Mouse (Mus musculus) right cerebral cortex, adult 2 months (tissue): ENCODE measurements around the gene Ggact.
A peak's percentile ranks its signal among the peaks of the same experiment; 100 is the strongest.

Experiments used
- DNase-seq, 2 experiments: peaks; one replicate each; pipeline ENCODE4 v3.0.0; 2021 to 2022; ENCODE audit warnings: low spot score in 2 of 2

The Ggact gene

DNA sequence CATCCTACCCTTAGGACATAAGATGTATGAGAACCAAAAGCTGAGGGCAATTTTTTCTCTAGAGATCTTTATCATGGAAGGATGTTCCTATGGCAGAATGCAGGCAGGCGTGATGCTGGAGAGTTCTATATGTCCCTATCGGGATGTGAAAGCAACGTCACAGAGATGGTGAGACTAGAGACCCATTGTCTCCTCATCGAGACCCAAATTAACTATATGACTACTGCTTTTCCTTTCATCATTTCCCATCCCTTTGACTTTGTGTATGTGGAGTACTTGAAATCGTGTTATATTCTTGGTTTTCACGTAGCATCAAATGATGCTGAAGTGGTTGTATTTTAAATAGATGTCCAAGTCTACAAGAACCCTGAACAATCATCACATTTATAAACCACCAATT lies at the start of gene Ggact:
Ggact (minus strand) TSS at position 101 of the 400 bp plus-strand sequence.
- no peak for DNase-seq

DNA sequence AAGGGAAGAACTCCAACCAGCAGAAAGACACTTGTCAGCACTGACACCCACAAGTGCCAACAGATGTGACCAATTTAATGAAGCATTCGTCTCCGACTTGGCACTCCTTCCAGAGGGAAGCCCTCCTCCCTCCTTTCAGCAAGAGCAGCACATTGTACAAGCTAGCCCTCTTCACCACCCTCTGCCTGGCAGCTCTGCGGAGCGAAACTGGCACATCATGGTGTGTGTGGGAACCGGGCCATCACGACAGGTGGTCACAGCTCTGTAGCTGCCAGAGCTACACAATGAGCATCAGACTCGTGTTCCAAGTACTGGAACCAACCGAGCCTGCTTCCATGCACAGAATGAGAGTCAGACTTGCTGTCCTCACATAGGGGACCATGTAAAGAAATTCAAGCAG lies 44.4 kb upstream of the Ggact start:
- DNase-seq, result peak; percentile 84 to 85

DNA sequence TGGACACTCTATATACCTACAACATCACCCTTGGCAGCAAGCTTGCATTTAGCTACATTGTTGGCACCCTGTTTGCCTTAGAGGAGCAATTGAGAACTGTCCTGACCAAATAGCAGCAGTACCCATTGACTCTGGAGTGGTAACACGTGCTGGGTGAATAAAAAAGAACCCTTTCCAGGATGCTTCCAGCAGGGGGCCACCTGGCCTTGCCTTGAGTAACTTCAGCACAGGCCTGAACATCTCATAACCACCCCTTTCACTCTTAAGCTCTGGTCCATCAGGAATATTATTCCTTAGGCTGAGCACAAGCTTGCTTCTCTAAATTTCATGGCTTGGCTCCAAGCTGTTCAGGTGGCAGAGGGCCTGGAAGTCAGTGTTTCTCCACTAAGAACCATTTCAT lies 39.8 kb upstream of the Ggact start:
- peak; percentile 75 to 80 for DNase-seq

DNA sequence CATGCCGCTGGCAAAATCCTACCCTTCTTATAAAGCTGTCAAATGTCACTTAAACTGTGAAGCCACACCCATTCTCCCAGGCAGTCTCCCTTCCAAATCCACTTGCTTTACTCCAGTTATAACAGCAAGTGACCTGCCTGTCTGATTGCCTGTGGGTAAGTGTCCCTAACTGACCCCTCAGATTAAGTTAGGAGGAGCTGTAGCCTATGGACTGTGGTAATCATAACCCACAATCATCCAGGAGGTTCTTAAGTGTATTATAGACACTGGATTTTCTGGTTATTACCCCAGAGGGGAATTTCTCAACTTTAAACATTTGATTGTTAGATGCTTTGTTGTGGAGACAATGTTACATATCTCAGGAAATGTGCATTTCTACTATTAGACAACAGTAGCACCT lies 39.0 kb upstream of the Ggact start:
- no peak for DNase-seq

DNA sequence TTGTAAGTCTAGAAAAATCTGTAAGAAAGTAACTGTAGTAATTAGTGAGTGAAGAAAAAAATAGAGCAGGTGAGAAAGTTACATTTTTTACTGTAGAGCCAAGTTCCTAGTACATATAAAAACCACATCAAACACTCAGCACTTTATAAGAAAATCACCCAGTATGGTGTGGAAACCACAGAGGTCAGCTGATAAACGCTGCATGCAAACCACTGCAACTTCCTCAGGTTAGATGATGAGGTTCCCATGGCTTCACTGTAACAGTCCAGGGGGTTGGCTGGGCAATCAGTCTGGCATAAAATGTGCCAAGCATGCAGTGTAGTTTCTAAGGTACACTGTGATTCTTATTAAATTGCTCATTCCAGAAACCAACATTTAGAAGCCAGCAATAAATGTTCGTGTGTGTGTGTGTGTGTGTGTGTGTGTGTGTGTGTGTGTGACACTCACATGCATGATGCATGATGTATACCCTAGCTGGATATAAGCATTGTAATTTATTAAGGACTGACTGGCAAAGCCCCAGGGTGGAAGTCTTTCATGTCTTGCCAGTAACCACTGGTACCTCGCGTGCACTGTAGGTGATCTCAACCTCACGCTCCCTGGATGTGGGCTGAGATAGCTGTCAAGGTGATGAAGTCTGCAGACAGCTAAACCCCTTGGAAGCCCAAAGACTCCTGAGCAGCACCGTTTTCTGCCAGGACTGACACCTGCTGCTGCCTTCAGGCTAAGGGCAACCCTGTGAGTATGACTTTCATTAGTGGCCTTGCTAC lies 38.3 kb upstream of the Ggact start:
- DNase-seq, result no peak

DNA sequence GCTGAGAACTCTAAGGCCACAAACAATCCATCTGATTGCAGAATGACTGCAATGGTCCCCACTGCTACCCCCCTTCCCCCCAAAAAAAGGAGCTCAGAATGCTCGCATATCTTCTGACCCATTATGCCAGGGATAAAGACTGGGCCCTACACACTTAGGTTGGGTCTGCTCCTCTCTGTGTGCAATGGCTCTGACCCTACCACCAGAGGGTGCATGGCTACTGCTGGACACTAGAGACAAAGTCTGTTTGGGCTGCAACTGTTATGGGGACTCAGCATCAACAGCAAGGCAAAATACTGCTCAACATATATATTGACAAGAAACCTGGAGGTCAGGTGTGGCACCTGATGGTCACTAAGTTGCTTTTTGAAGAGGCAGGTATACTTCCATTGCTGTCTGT lies 37.4 kb upstream of the Ggact start:
- DNase-seq, result no peak

DNA sequence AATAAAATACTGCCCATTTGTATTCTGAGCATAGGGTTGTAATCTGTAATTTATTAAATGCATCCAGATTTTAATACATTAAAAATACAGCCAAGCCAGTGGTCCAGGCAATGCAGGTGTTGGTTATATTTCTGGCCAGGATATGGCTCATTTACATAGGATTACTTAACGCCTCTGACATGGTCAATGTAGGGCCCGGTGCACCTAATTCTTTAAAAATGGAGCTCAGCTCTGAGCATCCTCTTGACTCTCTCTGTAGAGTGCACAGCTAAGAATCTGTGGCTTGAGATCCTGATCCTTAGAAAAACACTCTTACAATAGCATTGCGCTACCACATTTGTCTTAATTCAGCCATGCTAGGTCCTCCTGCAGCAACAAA lies 29.9 kb upstream of the Ggact start:
- DNase-seq, result no peak

DNA sequence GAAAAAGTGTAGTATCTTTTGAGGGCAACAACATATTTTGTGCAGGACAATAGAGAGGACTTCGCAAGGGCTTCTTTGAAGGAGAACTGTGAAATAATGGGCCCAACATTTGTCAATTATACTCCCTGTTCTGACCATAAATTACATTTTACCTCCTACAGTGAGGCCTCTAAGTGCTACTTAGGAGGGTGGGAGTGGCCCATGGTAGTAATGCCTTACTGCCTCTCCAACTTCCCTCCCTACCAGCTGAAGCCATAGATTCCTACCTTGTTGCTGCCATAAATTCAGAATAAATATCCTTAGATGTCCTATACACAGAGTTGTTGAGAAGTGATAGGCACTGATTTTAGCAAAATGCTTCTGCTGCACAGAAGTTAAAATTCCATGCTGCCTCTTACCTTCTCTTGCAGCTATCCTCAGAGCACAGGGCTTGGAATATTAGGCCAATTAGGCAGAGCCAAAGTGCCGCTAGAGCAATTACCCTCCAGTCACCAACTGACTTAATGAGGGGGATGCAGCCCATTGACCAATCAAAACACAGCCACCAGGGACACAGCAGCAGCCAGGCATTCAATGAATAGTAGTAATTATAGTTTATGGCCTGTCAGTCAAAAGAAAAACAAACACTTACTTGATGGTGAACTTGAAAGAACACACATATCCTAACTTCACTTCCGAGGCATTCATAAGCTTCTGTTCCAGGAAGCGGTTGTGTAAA lies 29.4 kb upstream of the Ggact start:
- no peak for DNase-seq

DNA sequence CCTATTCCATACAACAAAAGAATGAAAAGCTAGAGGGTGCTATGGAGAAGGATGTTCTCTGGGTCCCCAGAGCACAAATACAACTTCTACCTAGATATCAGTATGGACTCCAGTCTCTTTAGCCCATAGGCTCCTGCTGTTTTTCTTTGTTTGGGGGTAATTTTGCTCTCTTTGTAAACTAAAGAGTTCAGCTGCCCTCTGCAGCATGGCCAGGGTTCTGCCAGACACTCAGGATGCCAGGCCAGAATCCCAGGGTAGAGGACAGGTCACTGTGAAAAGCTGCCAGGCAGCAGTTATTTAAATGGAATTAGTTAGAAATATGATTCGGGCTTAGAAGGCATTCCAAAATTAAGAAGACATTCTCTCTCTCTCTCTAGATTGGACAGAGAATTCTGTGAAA lies 22.9 kb upstream of the Ggact start:
- no peak for DNase-seq

DNA sequence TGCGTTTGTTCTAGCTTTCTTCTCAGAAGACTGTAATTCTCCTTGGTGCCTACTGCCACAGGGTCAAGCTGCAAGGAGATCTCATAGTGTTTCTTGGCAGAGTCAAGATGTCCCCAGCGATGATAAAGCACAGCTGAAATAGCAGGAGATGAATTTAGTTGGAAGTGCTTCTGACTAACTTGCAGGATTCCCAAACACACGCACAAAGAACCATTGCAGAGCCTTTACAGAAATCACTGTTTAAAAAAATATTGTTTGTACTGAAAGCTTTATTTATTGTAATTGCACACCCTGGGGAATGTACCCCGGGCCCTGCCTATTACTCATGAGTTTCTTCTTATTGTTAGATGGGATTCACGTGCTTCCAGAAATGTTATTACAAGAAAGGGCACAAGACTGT lies 6.5 kb upstream of the Ggact start:
- DNase-seq, result no peak

DNA sequence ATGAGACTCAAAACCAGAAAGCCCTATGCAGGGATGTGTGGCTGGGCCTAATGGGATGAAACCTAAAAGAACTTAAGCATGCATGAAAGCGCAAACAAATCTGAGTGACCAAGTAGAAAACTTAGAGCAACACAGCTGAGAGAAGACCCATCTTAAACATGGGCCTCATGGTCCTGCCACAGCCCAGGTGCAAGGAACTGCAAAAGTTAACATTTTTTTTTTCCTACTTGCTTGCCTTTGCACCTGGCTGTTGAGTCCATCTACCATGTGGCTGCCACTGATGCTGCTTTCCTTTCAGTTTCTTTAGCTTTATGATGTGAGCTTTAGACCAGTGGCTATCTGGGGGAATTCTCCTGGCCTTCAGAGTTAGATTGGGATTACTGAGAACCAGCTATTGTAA lies 4.1 kb upstream of the Ggact start:
- DNase-seq, result no peak

DNA sequence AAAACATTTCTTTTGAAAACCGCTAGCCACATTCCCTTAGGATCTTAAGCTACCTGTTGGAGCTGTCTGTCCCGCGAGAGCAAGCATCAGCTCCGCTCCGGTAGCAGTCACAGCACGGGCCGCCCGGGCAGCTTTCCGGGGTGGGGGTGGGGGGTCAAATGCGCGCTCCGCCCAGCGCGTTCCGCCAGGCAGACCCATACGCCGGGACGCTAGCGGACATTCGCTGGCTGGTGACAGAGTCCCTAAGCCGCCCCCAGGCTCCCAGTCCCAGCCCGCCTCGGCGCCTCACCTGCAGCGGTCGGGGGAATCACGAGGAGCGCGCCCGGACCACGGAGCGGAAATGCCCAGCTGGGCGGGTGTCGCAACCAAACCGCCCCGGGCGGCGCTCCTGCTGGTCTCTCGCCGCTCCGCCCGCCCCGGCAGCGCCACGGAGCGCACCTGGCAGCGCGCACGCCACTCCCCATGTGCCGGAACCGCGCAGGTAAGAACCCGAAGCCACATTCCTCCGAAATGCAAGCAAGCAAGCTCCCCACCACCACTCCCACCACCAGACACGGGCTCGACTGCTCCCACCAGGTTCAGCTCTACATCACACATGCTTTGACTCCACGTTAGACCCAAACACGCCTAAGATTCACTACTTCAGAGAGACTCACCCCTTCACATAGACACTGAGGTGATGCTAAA lies 602 bp downstream of the Ggact start:
- peak; percentile 48 to 61 for DNase-seq

DNA sequence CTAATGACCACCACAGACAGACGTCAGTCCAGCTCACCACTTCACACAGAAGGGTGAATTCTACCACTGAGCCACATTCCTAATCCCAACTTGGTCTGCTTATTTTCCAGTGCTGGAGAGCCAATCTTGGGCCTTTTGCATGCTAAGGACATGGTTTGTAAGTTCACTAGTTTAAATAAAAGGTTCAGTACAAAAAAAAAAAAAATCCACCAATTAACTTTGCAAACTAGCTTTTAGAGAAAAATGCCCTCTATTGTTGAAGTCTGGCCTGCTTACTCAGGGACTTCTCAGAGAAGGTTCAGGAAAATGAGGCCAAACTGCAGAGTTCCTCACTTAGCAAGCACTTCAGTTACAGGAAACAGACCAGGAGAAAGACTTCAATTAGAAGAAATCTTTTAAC lies 1.4 kb downstream of the Ggact start:
- DNase-seq, result no peak

DNA sequence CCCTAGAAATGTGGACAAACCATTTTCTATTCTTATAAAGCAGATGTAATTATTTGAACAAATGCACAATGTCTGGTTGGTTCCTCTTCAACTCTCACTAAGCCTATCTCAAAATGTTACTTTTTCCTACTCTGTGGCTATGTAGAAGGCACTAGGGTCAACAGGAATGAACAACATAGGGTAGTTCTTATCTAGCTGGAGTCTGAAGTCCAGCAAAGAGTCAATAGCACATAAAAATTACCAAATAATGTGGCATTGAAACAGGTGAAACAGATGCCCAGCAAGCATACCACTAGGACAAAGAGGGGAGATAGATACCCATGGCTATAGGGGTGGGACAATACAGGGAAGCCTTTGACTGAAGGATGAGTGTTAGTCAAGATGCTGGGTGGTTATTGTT lies 2.3 kb downstream of the Ggact start:
- no peak for DNase-seq

DNA sequence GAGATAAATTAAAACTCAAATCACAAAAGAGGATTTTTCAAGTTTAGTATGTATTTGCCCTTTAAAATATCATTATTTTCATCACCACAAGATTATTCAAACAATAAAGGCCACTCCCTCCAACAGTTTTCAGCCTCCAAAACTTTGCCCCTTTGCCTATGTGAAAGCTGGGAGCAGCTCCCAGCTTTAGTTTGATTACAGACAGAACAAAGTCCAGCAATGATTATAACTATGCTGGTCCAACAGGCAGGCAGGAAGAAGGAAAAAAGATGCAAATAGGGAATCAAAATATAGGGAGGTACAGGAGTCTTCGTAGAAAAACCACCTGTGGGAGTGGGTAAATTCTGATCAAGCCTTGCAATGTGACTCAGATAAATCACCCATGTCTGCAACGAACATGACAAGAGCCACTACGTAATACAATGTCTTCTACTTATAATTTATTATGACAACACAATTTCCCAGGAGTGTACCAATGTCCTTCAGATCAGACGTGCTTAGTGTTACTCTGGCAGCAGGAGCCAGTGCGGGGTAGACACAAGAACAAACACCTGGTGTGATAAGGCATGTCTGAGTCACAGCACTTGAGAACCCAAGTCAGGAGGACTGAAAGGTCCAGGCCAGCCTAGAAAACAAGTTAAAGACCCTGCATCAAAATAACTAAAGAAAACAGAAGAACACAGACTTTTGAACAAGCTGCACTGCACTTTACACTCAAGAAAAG lies 4.0 kb downstream of the Ggact start:
- DNase-seq, result no peak

DNA sequence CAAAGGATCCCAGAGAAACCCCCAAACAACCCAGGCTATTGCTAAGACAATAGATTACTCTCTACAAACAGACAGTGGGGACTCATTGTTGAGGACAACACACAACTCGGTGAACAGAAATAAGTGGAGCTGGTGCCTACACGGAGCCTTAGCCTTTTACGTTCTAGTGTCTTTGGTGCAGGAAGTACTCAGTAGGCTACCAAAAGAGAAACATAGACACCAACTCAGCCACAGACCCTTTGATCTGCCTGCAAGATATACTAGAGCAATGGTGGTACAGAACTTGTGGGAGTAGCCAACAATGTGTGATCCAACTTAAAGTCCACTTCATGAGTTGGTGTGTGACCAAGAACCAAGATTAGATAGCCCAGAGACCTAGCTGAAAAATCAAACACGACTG lies 5.5 kb downstream of the Ggact start:
- no peak for DNase-seq

DNA sequence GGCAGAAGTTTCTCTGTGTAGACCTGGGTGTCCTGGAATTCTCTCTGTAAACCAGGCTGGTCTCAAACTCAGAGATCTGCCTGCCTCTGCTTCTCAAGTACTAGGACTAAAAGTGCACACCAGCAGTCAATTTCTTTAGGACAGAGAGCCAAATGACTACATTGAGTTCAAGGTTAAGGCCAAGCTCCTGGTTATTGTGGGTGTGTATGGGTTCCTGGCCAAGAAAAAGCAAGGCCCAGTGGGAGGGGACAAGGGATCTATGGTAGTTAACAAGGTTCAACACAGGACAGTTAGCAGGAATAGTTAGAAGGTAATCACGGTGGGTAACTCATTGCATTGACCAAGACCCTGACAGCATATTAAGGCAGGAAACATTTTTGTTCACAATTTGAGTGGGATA lies 8.6 kb downstream of the Ggact start:
- no peak for DNase-seq

DNA sequence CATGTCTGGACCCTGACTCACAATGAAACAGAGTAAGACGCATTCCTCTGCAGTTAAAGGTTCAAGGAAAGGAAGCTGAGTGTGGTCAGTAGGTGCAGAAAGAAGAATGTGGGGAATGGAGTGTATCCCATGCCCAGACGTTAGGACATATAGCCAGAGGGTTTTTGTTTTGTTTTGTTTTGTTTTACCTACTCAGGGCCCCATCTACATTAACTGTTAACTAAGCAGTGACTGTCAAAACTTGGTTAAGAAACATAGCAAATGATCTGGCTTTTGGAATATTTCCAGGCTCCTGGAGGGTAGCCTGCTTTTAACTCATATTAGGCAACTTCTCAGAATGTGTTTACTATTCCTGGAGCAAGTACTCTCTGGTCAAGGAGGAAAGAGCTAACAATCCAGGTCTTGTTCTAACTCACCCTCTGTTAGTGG lies 9.6 kb downstream of the Ggact start:
- no peak for DNase-seq

DNA sequence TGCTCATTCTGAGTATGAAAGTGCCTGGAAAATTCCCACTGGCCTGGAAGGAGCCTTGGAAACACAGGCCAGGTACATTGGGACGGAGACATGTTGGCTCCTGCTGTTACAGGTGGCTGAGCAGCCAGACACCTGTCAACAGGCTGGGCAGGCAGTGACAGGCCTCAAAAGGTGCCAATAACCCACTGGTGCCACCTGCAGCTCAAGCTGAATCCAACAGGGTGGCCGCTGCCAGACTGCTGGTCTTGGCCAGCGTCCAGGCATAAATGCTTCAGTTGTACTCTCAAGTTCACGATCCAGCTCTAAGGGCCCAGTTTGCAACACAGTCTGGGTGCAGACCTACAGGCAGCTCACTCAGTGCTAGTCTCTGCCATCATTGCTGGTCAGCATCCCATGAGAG lies 10.7 kb downstream of the Ggact start:
- no peak for DNase-seq

DNA sequence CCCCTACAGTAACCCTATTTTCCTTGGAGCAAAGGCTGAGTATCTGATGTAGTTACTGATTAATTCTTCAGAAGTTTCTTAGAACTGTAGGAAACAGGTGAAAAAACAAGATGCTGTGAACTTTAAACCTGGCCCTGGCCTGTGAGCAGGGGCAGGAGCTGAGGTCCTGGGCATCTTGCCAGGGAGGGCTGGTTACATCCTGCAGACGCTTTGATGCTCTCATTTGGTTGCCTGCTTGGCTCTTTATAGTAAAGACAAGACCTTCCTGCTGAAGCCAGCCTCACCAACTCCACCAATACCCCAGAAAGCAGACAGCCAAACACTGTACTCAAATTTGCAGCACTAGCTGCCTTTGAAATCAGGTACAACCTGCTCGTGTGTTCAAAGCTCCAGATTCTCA lies 11.4 kb downstream of the Ggact start:
- DNase-seq, result no peak

DNA sequence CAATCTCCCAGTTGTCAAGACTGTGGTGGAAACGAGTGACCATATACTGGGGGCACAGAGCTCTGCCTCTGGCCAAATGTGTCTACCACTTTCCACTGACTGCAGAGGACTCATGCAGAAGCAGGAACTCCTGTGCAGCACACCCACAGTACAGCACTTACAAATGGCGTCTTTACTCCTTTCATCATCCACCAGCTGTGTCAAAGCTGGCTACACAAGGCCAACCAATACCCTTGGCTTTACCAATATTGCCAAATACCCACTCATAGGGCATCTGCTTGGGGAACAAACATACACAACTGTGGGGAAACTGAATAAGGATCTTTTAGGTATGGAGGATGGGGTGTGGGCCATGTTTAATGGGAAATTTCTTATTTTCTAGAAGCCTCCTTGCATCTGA lies 11.8 kb downstream of the Ggact start:
- DNase-seq, result no peak

DNA sequence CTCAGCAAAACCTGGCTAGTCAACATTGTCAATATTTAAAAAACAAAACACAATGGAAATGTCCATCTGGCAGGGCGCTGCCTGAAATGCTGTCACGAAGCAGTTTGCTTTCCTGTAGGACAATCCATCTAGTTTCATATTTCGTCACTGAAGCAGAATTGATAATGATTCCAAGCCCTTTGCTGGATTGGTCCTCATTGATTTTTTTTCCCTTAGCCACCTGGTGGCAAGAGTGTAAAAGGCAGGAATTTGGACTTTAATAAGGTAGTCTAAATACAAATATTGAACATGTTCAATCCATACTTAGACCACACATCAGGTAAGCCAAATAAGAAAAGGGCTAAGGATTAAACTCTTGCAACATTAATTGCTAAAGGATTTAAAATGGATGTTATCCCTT lies 12.4 kb downstream of the Ggact start:
- no peak for DNase-seq
